Mouse (Mus musculus) embryonic fibroblast, embryonic 13.5 days (primary cell): ENCODE data around the gene E130308A19Rik. TPM values are rescaled to one million over a fixed set of nuclear protein-coding genes. Genes with fewer than 3 reads are reported as not detected.
A peak's percentile ranks its signal among the peaks of the same experiment; 100 is the strongest.

Experiments
- H3K27ac ChIP-seq: 2 replicates; pipeline ENCODE4 v1.5.1; 2012; ENCODE audit warnings: low read length, control low read depth, inconsistent platforms; ENCODE audit not compliant: insufficient read depth
- H3K4me1 ChIP-seq: 2 replicates; pipeline ENCODE4 v1.6.1; 2011; ENCODE audit warnings: low read length; ENCODE audit not compliant: control insufficient read depth, insufficient read depth
- H3K4me3 ChIP-seq: 2 replicates; pipeline ENCODE4 v1.5.1; 2011; ENCODE audit warnings: mild to moderate bottlenecking, control low read depth, low read length; ENCODE audit not compliant: insufficient read depth
- CTCF ChIP-seq: IDR thresholded peaks from 2 replicates; pipeline ENCODE4 v1.5.1; 2011; ENCODE audit warnings: mild to moderate bottlenecking, control low read depth, low read length, moderate library complexity, borderline replicate concordance; ENCODE audit not compliant: insufficient read depth
- POLR2A ChIP-seq: IDR thresholded peaks from 2 replicates; pipeline ENCODE4 v1.6.1; 2011; ENCODE audit warnings: low read depth, mild to moderate bottlenecking, control low read depth, low read length, moderate library complexity
- polyA plus RNA-seq: library from polyadenylated mRNA; stranded (reverse); fragments of >200 nt; gene quantifications from 2 replicates; pipeline ENCODE4 v1.2.4, GENCODE M21; 2011; ENCODE audit warnings: low read depth; ENCODE audit not compliant: missing spikeins, insufficient read length

E130308A19Rik gene
- polyA plus RNA-seq, 1 experiment: 12.5 TPM

DNA sequence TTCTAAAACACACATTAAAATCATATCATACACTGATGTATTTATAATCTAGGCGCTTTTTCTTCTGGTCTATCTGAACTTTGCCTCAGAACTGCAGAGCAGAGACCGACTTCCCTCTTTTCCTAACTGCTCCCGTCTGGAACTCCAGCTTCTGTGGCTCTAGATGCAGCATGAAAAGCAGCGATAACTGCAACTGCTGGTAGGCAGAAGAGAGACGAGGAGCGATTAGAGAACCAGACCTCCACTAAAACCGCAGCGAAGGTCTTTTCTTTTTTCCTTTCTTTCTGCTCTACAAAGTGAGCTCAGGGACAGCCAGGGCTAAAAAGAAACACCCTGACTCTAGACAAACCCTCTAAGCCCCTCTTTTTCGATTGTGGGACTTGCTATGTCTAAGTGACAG, 4.1 kb downstream of the E130308A19Rik start:
- Histone ChIP-seq H3K27ac (no peak overlapping the region), H3K4me1 (no peaks in the 10 kb centered on the region)
- no peak for TF ChIP-seq POLR2A
- no peak for TF ChIP-seq CTCF

DNA sequence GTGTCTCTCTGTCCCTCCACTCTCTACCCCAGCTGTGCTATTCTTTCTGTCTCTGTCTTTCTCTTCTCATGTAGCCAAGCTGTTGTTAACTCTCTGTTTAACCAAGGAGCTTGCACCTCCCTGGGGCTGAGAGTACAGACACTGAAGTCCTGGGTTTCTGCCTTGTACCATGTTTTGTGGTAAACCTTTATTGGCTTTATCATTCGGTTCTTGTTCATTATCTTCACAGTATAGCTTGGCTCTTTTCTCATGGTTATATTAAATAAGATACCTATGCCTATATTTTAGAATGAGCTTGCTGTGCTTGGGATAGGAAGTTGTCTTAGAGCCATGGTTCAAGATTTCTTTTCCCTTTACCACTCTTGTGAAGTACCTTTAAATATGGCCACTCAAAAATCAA, 8.5 kb downstream of the E130308A19Rik start:
- TF ChIP-seq CTCF (no peak), POLR2A (no peak)
- H3K4me3 ChIP-seq: no peak overlapping the region
- H3K27ac ChIP-seq: no peak overlapping the region
- H3K4me1 ChIP-seq: no peaks in the 10 kb centered on the region

More for the DNA sequence above, 4.1 kb downstream of the E130308A19Rik start:
- H3K4me3 ChIP-seq: no peak overlapping the region

DNA sequence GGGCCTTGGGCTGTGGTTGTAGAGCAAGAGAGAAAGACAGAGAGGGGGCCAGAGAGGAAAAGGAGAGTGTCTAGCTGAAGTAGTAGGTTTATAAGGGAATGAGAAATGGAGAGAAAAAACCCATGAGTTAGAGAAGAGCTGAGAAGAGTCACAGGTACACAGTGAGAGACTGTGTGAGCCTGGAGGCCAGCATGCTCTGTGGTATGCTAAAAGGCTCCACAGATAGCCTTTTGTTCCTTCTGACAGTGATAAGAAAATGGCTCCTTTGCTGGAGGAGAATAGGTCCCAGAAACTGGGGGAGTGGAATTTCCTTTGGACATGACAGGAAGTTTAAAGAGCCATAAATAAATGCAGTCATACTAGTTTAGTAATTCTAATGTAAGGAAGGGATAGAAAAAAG, 13.2 kb downstream of the E130308A19Rik start:
- no peak overlapping the region for H3K4me3 ChIP-seq
- TF ChIP-seq POLR2A: no peak
- TF ChIP-seq CTCF: no peak
- H3K27ac ChIP-seq: no peak overlapping the region
- H3K4me1 ChIP-seq: peaks cover 4% of the 10 kb centered on the region; the same call in 1 of the 2 replicates

DNA sequence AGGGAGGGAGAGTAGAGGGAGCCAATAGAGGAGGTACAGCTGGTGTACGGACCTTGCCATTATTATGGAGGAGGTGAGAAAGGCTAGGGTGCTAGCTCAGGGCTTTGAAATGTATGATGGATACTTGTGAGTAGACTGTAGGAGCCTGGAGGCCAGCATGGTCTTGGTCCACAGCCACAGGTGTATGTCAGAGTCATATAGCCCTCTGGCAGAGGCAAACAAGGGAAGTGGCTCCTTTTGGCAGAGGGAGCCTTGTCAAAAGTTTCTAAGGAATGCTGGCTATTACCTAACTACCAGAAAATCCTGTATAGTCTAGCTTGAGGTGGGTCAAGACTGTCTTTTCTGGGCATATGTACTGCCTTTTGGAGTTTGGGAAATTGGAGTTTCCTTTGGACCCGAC, 14.7 kb downstream of the E130308A19Rik start:
- Histone ChIP-seq H3K27ac (no peak overlapping the region), H3K4me1 (peaks cover 4% of the 10 kb centered on the region; the same call in 1 of the 2 replicates), H3K4me3 (no peak overlapping the region)
- TF ChIP-seq POLR2A: no peak
- no peak for TF ChIP-seq CTCF

DNA sequence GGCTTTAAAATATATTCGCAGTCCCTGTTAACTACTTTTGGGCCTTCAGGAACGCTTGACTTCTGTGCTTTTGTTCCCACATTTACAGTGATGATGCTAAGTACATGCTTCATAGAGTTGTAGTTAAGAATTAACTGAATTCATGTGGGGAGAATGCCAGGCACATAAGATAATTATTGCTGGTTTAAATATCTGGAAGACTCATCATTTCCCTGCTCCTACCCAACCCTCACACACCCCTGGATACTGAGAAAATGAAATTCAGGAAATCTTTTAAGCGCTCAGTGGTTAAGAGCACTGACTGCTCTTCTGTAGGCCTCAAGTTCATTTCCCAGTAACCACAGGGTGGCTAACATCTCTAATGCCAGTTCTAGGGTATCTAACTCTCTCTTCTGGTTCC, 16.0 kb downstream of the E130308A19Rik start:
- TF ChIP-seq POLR2A (no peak), CTCF (no peak)
- Histone ChIP-seq H3K27ac (peak overlapping the region; percentile 45; the same call in 1 of the 2 replicates), H3K4me1 (peaks cover 4% of the 10 kb centered on the region; the same call in 1 of the 2 replicates), H3K4me3 (no peak overlapping the region)

DNA sequence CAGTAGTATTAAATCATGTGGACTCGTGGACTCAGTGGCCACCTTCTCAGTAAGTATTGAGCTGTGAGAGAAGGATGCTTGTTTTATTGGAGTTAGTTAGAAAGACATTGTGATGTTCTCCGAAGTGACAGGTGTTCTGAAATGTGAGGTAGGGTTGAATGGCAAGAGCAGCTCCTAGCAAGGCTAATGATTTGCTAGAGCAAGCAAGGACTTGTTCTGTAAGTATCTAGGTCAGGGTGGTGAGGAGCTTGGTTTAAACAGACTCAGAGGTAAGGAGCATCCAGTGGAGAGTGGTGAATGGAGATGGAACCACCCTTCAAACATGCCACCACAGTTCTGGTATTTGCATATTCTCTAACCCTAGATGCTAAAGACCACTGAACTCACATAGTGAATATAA, 16.6 kb downstream of the E130308A19Rik start:
- Histone ChIP-seq H3K27ac (no peak overlapping the region), H3K4me1 (peaks cover 4% of the 10 kb centered on the region; the same call in 1 of the 2 replicates), H3K4me3 (no peak overlapping the region)
- TF ChIP-seq POLR2A (no peak), CTCF (no peak)

DNA sequence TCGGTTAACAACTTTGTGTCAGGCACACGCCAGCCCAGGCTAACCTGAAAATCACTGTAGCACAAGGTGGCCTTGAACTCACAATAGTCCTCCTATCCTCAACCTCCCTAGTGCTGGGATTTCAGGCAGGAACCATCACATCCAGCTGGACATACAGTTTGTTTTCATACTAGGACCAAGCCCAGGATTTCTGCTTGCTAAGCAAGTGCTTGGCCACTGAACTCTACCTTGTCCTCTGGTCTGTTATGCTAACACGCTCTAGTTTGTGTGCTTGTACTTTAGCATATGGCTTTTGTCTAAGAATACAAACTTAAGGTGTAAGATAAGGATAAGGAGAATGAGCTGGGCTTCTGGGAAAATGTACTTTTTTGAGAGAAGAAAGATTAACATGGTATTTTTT, 18.4 kb downstream of the E130308A19Rik start:
- Histone ChIP-seq H3K27ac (no peak overlapping the region), H3K4me3 (no peak overlapping the region), H3K4me1 (peaks cover 4% of the 10 kb centered on the region; the same call in 1 of the 2 replicates)
- TF ChIP-seq CTCF (no peak), POLR2A (no peak)

DNA sequence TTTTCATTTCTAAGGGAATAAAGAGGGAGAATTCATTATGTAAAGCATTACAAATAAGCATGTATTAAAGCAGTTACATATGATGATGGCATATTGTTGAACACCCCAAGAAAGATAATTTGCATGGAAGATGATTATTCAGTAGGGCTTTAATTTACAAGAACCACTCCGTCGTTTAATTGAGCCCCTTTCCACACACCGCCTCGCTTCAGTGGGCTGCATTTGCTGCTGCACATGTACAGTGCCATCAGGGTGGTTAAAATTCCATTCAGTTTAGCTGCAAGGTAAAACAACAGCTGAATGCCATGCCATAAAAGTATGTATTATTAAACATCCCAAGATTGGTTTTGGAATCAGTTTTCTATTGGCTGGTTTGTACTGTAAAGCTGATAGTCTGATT, 19.0 kb downstream of the E130308A19Rik start:
- Histone ChIP-seq H3K4me3 (no peak overlapping the region), H3K27ac (no peak overlapping the region), H3K4me1 (peaks cover 4% of the 10 kb centered on the region; the same call in 1 of the 2 replicates)
- TF ChIP-seq POLR2A: no peak

DNA sequence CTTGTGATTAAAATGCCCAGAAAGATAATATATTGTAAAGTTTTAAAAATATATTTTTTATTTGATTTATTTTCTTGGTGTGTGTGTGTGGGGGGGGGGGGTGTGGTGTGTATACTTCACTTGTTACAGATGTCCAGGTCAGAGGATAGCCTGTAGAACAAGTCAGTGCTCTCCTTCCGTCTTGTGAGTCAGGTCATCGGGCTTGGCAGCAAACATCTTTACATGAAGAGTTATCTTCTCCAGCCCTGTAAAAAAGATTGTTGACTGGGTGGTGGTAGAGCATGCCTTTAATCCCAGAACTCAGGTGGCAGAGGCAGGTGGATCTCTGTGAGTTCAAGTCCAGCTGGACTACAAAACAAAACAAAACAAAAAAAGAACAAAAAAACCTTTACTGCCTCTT, 19.6 kb downstream of the E130308A19Rik start:
- H3K4me1 ChIP-seq: peaks cover 4% of the 10 kb centered on the region; the same call in 1 of the 2 replicates
- H3K27ac ChIP-seq: no peak overlapping the region
- H3K4me3 ChIP-seq: no peak overlapping the region
- TF ChIP-seq POLR2A (no peak), CTCF (no peak)

DNA sequence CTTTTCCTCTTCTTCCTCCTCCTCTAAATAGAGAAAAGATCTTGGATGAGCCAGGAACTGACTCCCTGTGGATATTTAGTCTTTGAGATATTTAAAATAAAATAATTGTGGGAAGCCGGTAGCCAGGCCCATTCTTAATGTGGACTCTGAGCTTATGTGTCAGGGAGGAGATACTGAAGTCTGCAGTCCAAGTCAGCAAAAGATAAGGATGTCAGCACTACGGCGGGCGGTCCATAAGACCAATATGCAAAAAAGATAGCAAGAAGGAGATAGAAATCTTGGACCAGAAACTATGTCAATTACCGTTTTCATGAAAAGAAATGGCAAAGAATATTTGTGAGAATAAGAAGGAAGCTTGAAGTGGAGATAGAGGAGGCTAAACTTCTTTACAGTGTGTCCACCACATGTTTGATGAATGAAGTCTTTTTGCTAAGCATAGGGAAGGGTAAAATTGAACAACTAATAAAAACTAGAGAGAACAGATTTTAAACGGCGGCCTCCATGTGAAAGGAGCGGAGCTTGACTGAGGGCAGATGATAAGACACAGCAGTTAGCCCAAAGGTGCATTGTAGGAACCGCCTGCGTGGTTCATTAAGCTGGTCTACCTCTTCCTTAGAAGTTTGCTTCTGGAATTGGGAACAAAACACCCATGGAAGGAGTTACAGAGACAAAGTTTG, 20.1 kb downstream of the E130308A19Rik start:
- Histone ChIP-seq H3K4me3 (no peak overlapping the region), H3K4me1 (peaks cover 4% of the 10 kb centered on the region; the same call in 1 of the 2 replicates), H3K27ac (no peak overlapping the region)
- TF ChIP-seq POLR2A: no peak
- TF ChIP-seq CTCF: no peak
